ENCODE assay signal across 15 mouse cellular contexts in the genomic region with DNA sequence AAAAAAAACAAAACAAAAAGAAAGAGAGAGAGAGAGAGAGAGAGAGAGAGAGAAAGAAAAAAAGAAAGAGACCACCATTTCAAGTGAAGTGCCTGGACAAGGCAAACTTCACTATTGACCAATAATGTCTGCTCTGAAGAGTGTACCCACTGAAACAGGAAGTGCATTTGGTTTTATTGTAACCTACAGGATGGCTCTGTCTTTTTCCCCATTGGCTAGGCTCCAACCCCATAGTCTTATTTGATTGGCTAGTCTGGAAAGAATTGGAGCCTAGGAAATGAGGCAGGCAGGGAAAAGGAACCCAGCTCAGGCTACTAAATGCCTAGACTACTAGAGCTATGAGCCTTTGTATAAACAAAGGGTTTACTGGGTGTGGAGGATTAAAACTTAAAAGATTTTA.
"Had no signal": no experiment of that assay in that cellular context is flagged by ENCODE, and none has a peak within 500 bp of the region (broad histone marks: within the 10 kb centered on the region; RNA-seq: fewer than 3 reads in every experiment).

No protein-coding gene starts in this region.

- H3K9me3 ChIP-seq: kidney, embryonic 15.5 days; limb, embryonic 10.5 days; liver, embryonic 12.5 days; midbrain, embryonic 13.5 days; neural tube, embryonic 15.5 days had no signal

- H3K27ac ChIP-seq: kidney, embryonic 15.5 days; limb, embryonic 10.5 days; liver, embryonic 12.5 days; midbrain, embryonic 13.5 days; neural tube, embryonic 15.5 days; stomach, postnatal 0 days had no signal

- H3K36me3 ChIP-seq: kidney, embryonic 15.5 days; limb, embryonic 10.5 days; liver, embryonic 12.5 days; midbrain, embryonic 13.5 days; neural tube, embryonic 15.5 days had no signal

- H3K27me3 ChIP-seq: kidney, embryonic 15.5 days; liver, embryonic 12.5 days; neural tube, embryonic 15.5 days had no signal

- DNase-seq: kidney, adult 2 months; kidney, postnatal 14 days; layer of hippocampus, adult 9-11 months; lung, postnatal 4 days; right cerebral cortex, adult 18-20 months; thymus, adult 18-20 months; thymus, postnatal 25 days had no signal

- H3K4me2 ChIP-seq: kidney, embryonic 15.5 days; liver, embryonic 12.5 days; midbrain, embryonic 13.5 days; neural tube, embryonic 15.5 days had no signal

- ATAC-seq: intestine, embryonic 16.5 days; liver, embryonic 12.5 days; midbrain, embryonic 13.5 days had no signal

- H3K4me3 ChIP-seq: kidney, embryonic 15.5 days; limb, embryonic 10.5 days; liver, embryonic 12.5 days; midbrain, embryonic 13.5 days; myocyte; neural tube, embryonic 15.5 days had no signal

- H3K9ac ChIP-seq: kidney, embryonic 15.5 days; liver, embryonic 12.5 days; midbrain, embryonic 13.5 days; neural tube, embryonic 15.5 days had no signal
